Mouse (Mus musculus) heart, postnatal 0 days (tissue): Measurements from ENCODE around the gene Patj. TPM values are rescaled to one million over a fixed set of nuclear protein-coding genes. Genes with fewer than 3 reads are reported as not detected.

ENCODE experiments used
- ATAC-seq: fragments of 200-750 bp; cut with Nextera tagmentation; 2 replicates; pipeline ENCODE4 v1.8.0; 2017; ENCODE audit warnings: low read depth, moderate number of reproducible peaks, moderate library complexity; ENCODE audit not compliant: insufficient read depth
- DNase-seq: peaks from one replicate; pipeline ENCODE4 v3.0.0-alpha.2; 2016; ENCODE audit warnings: low spot score
- H3K27ac ChIP-seq: fragments of 300-500 bp; sonication (generic); 2 replicates; pipeline ENCODE4 v1.5.1; 2014; ENCODE audit warnings: low read depth, mild to moderate bottlenecking
- H3K27me3 ChIP-seq: fragments of 300-500 bp; sonication (generic); 2 replicates; pipeline ENCODE4 v1.6.1; 2014; ENCODE audit warnings: low read length, mixed read lengths; ENCODE audit not compliant: control insufficient read depth, insufficient read depth
- H3K36me3 ChIP-seq: fragments of 300-500 bp; sonication (generic); replicated peaks from 2 replicates; pipeline ENCODE4 v1.6.1; 2014; ENCODE audit warnings: low read length, mixed read lengths; ENCODE audit not compliant: control insufficient read depth, insufficient read depth
- H3K4me1 ChIP-seq: fragments of 300-500 bp; sonication (generic); 2 replicates; pipeline ENCODE4 v1.6.1; 2014; ENCODE audit warnings: antibody characterized with exemption; ENCODE audit not compliant: control insufficient read depth, insufficient read depth
- H3K4me2 ChIP-seq: fragments of 300-500 bp; sonication (generic); 2 replicates; pipeline ENCODE4 v1.6.1; 2014; ENCODE audit warnings: low read depth, mild to moderate bottlenecking, low read length, moderate library complexity
- H3K4me3 ChIP-seq: fragments of 300-500 bp; sonication (generic); 2 replicates; pipeline ENCODE4 v1.5.1; 2014; ENCODE audit warnings: low read depth, low read length
- H3K9ac ChIP-seq: fragments of 300-500 bp; sonication (generic); replicated peaks from 2 replicates; pipeline ENCODE4 v1.6.1; 2014; ENCODE audit warnings: low read depth, low read length, mixed read lengths
- H3K9me3 ChIP-seq: fragments of 300-500 bp; sonication (generic); replicated peaks from 2 replicates; pipeline ENCODE4 v1.6.1; 2016; ENCODE audit warnings: low read length; ENCODE audit not compliant: control insufficient read depth
- CTCF ChIP-seq: IDR thresholded peaks from 2 replicates; pipeline ENCODE4 v1.5.1; 2016; ENCODE audit warnings: antibody characterized with exemption, control low read depth, low read depth
- EP300 ChIP-seq: IDR thresholded peaks from 2 replicates; pipeline ENCODE4 v1.6.1; 2016; ENCODE audit warnings: antibody characterized with exemption, low read depth
- WGBS: fragments of 180-500 bp; shearing (Covaris S2); extraction: QIAGEN DNeasy Blood & Tissue Kit; methylation state at CpG from one replicate; pipeline ENCODE4 v1.1.7; 2014; 5-methylcytosine and 5-hydroxymethylcytosine counted together
- polyA plus RNA-seq: library from polyadenylated mRNA; unstranded; fragments of >200 nt; fragmentation: Nextera tagmentation; extraction: Ambion mirVana; gene quantifications from 2 replicates; pipeline ENCODE4 v1.2.1, GENCODE M21; 2015
- total RNA-seq: library from RNA; depleted of rRNA; stranded (reverse); fragments of >200 nt; gene quantifications from 2 replicates; pipeline ENCODE4 v1.2.3, GENCODE M21; 2014; ENCODE audit warnings: low replicate concordance

Patj gene
- total and polyA plus RNA-seq, 2 experiments from 2014 or later = 5.2 to 1,302 TPM

- H3K9ac ChIP-seq = no peak overlapping the region
- ATAC-seq (no peak), DNase-seq (no peak)
- H3K4me3 ChIP-seq = no peak overlapping the region
- no peaks in the 10 kb centered on the region for H3K27me3 ChIP-seq
- no peaks in the 10 kb centered on the region for H3K9me3 ChIP-seq
- H3K27ac ChIP-seq = no peak overlapping the region
- WGBS = 67% methylated on average over 6 of the region's 6 CpGs
- no peak for TF ChIP-seq CTCF
- H3K36me3 ChIP-seq = no peaks in the 10 kb centered on the region
- no peak overlapping the region for H3K4me2 ChIP-seq
- no peaks in the 10 kb centered on the region; the same call in 1 of the 2 replicates for H3K4me1 ChIP-seq
These were observed 207.5 kb downstream of the Patj start for GRCm38 (mm10) chr4:98603131-98603530.

GRCm38 (mm10) chr4:98610501-98610900, 214.9 kb downstream of the Patj start:
- H3K4me3 ChIP-seq = no peak overlapping the region
- 75% methylated on average over 2 of the region's 2 CpGs for WGBS
- no peaks in the 10 kb centered on the region for H3K9me3 ChIP-seq
- no peak overlapping the region for H3K27ac ChIP-seq
- no peak overlapping the region for H3K9ac ChIP-seq
- H3K4me1 ChIP-seq = peaks cover 3% of the 10 kb centered on the region; the same call in 1 of the 2 replicates
- ATAC-seq = no peak
- no peak for DNase-seq
- H3K4me2 ChIP-seq = no peak overlapping the region
- H3K36me3 ChIP-seq = no peaks in the 10 kb centered on the region
- H3K27me3 ChIP-seq = no peaks in the 10 kb centered on the region
- TF ChIP-seq EP300 = no peak
- TF ChIP-seq CTCF = no peak

- 40% methylated on average over 3 of the region's 3 CpGs for WGBS
- peak overlapping the region; percentile 50 for H3K27ac ChIP-seq
- no peaks in the 10 kb centered on the region for H3K27me3 ChIP-seq
- TF ChIP-seq EP300 = no peak
- no peak for TF ChIP-seq CTCF
- H3K4me2 ChIP-seq = no peak overlapping the region
- ATAC-seq (peak; percentile 62), DNase-seq (peak; percentile 71)
- H3K36me3 ChIP-seq = no peaks in the 10 kb centered on the region
- H3K4me3 ChIP-seq = no peak overlapping the region
- H3K9me3 ChIP-seq = no peaks in the 10 kb centered on the region
- H3K9ac ChIP-seq = no peak overlapping the region
- peaks cover 3% of the 10 kb centered on the region; the same call in 1 of the 2 replicates for H3K4me1 ChIP-seq
These were observed 218.8 kb downstream of the Patj start for GRCm38 (mm10) chr4:98614395-98614794.

GRCm38 (mm10) chr4:98619199-98619598, 223.6 kb downstream of the Patj start:
- Histone ChIP-seq H3K9ac (no peak overlapping the region), H3K4me3 (no peak overlapping the region), H3K27ac (no peak overlapping the region), H3K4me1 (no peaks in the 10 kb centered on the region; the same call in 1 of the 2 replicates), H3K4me2 (no peak overlapping the region), H3K36me3 (no peaks in the 10 kb centered on the region), H3K9me3 (no peaks in the 10 kb centered on the region), H3K27me3 (no peaks in the 10 kb centered on the region)
- DNase-seq = no peak
- ATAC-seq = no peak
- 85% methylated on average over 6 of the region's 6 CpGs for WGBS
- TF ChIP-seq CTCF = no peak

- no peak overlapping the region for H3K4me2 ChIP-seq
- H3K36me3 ChIP-seq = no peaks in the 10 kb centered on the region
- H3K27ac ChIP-seq = no peak overlapping the region
- 84% methylated on average over 9 of the region's 9 CpGs for WGBS
- H3K27me3 ChIP-seq = no peaks in the 10 kb centered on the region
- TF ChIP-seq EP300 (no peak), CTCF (no peak)
- DNase-seq = no peak
- no peak overlapping the region for H3K9ac ChIP-seq
- no peaks in the 10 kb centered on the region for H3K4me1 ChIP-seq
- no peak overlapping the region for H3K4me3 ChIP-seq
- ATAC-seq = no peak
- no peaks in the 10 kb centered on the region for H3K9me3 ChIP-seq
These were observed 225.6 kb downstream of the Patj start for GRCm38 (mm10) chr4:98620986-98621784.

GRCm38 (mm10) chr4:98622180-98622579, 226.6 kb downstream of the Patj start:
- H3K4me2 ChIP-seq = no peak overlapping the region
- H3K9me3 ChIP-seq = no peaks in the 10 kb centered on the region
- H3K4me1 ChIP-seq = no peaks in the 10 kb centered on the region
- no peak for DNase-seq
- WGBS = 43% methylated on average over 1 of the region's 1 CpGs
- peak overlapping the region; percentile 25; the same call in 1 of the 2 replicates for H3K27ac ChIP-seq
- no peak overlapping the region for H3K9ac ChIP-seq
- no peak overlapping the region for H3K4me3 ChIP-seq
- no peaks in the 10 kb centered on the region for H3K36me3 ChIP-seq
- no peaks in the 10 kb centered on the region for H3K27me3 ChIP-seq
- TF ChIP-seq CTCF (no peak), EP300 (no peak)
- no peak for ATAC-seq
